Mouse (Mus musculus): ENCODE measurements around the gene Rgs6. TPM values are rescaled to one million over a fixed set of nuclear protein-coding genes. Genes with fewer than 3 reads are reported as not detected.

Gene Rgs6
- polyA plus RNA-seq, 1 experiment from 2014 or later: 1.5 TPM

GRCm38 (mm10) chr12:82747099-82747498 lies 159.0 kb downstream of the Rgs6 start:
- Histone ChIP-seq H3K9ac (ENCODE audit: low read length) (no peak overlapping the region), H3K9me3 (ENCODE audit: control insufficient read depth, low read length) (no peaks in the 10 kb centered on the region), H3K4me1 (replicated peaks; ENCODE audit: control insufficient read depth, insufficient read depth) (no peaks in the 10 kb centered on the region), H3K4me2 (replicated peaks; ENCODE audit: low read depth) (no peak overlapping the region), H3K4me3 (ENCODE audit: low read depth, low read length) (no peak overlapping the region), H3K27ac (replicated peaks) (no peak overlapping the region), H3K27me3 (ENCODE audit: control insufficient read depth, insufficient read depth, low read length) (no peaks in the 10 kb centered on the region), H3K36me3 (ENCODE audit: control insufficient read depth, insufficient read depth, low read length) (no peaks in the 10 kb centered on the region)
- no peak for TF ChIP-seq CTCF (IDR thresholded peaks at IDR 0.05; ENCODE audit: low read depth)
- TF ChIP-seq EP300 (optimal IDR thresholded peaks at IDR 0.05): no peak
- ATAC-seq (ENCODE audit: low FRiP score, low TSS enrichment) (no peak), DNase-seq (ENCODE audit: low spot score) (no peak)
- 80% methylated on average over 4 of the region's 4 CpGs for WGBS

DNA sequence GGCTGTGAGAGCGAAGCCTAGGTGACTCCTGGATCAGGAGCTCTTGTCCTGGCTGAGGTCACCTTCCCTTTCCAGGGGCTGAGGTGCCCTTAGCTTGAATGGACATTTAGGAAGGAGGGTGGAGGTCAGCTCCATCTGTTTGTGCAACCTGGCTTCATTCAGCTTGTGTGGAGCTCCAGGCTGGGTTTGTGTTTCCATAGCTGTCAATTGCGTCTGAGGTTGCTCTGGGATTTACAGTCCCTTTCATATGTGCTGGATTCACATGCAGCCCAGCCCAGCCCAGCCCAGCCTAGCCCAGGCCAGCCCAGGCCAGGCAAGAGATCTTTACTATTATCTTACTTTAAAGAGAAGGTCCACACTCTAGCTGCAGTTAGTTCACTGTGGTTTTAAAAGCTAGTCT lies 163.8 kb downstream of the Rgs6 start:
- ATAC-seq (ENCODE audit: low FRiP score, low TSS enrichment) (no peak), DNase-seq (ENCODE audit: low spot score) (no peak)
- Histone ChIP-seq H3K27ac (replicated peaks) (no peak overlapping the region), H3K4me3 (ENCODE audit: low read depth, low read length) (no peak overlapping the region), H3K9me3 (ENCODE audit: control insufficient read depth, low read length) (no peaks in the 10 kb centered on the region), H3K36me3 (ENCODE audit: control insufficient read depth, insufficient read depth, low read length) (no peaks in the 10 kb centered on the region), H3K4me2 (replicated peaks; ENCODE audit: low read depth) (no peak overlapping the region), H3K4me1 (replicated peaks; ENCODE audit: control insufficient read depth, insufficient read depth) (no peaks in the 10 kb centered on the region), H3K27me3 (ENCODE audit: control insufficient read depth, insufficient read depth, low read length) (no peaks in the 10 kb centered on the region), H3K9ac (ENCODE audit: low read length) (no peak overlapping the region)
- WGBS: 61% methylated on average over 2 of the region's 2 CpGs
- TF ChIP-seq CTCF (IDR thresholded peaks at IDR 0.05; ENCODE audit: low read depth): no peak
- TF ChIP-seq EP300 (optimal IDR thresholded peaks at IDR 0.05): no peak

- TF ChIP-seq CTCF (IDR thresholded peaks at IDR 0.05; ENCODE audit: low read depth) (no peak), EP300 (optimal IDR thresholded peaks at IDR 0.05) (no peak)
- no peaks in the 10 kb centered on the region for H3K9me3 ChIP-seq (ENCODE audit: control insufficient read depth, low read length)
- H3K4me1 ChIP-seq (replicated peaks; ENCODE audit: control insufficient read depth, insufficient read depth): no peaks in the 10 kb centered on the region
- no peaks in the 10 kb centered on the region for H3K36me3 ChIP-seq (ENCODE audit: control insufficient read depth, insufficient read depth, low read length)
- no peak overlapping the region for H3K4me3 ChIP-seq (ENCODE audit: low read depth, low read length)
- no peaks in the 10 kb centered on the region for H3K27me3 ChIP-seq (ENCODE audit: control insufficient read depth, insufficient read depth, low read length)
- 37% methylated on average over 3 of the region's 3 CpGs for WGBS
- H3K27ac ChIP-seq (replicated peaks): no peak overlapping the region
- ATAC-seq (ENCODE audit: low FRiP score, low TSS enrichment) (no peak), DNase-seq (ENCODE audit: low spot score) (no peak)
- H3K4me2 ChIP-seq (replicated peaks; ENCODE audit: low read depth): no peak overlapping the region
- no peak overlapping the region for H3K9ac ChIP-seq (ENCODE audit: low read length)
These were observed 166.4 kb downstream of the Rgs6 start for GRCm38 (mm10) chr12:82754501-82754900.

DNA sequence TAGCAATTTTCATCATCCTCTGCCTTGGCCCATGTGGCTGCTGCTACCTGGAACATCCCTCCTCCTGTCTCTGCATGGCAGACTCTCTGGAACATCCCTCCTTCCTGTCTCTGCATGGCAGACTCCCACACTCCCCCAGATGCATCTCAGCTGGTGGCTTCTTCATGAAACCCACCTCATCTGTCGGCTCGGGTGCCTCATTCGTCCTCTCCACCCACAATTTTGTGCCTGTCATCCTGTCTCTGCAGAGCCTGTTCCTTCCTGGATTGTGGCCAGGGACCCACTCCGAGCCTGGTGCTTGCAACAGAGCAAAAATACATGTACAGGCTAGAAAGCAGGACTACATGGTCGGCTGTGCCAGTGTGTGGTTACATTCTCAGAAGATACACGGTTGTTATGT lies 168.7 kb downstream of the Rgs6 start:
- H3K9me3 ChIP-seq (ENCODE audit: control insufficient read depth, low read length): no peaks in the 10 kb centered on the region
- no peak overlapping the region for H3K4me2 ChIP-seq (replicated peaks; ENCODE audit: low read depth)
- H3K4me3 ChIP-seq (ENCODE audit: low read depth, low read length): no peak overlapping the region
- H3K36me3 ChIP-seq (ENCODE audit: control insufficient read depth, insufficient read depth, low read length): no peaks in the 10 kb centered on the region
- no peak for DNase-seq (ENCODE audit: low spot score)
- no peak overlapping the region for H3K27ac ChIP-seq (replicated peaks)
- H3K27me3 ChIP-seq (ENCODE audit: control insufficient read depth, insufficient read depth, low read length): no peaks in the 10 kb centered on the region
- TF ChIP-seq EP300 (optimal IDR thresholded peaks at IDR 0.05) (no peak), CTCF (IDR thresholded peaks at IDR 0.05; ENCODE audit: low read depth) (no peak)
- H3K9ac ChIP-seq (ENCODE audit: low read length): no peak overlapping the region
- 40% methylated on average over 6 of the region's 6 CpGs for WGBS
- H3K4me1 ChIP-seq (replicated peaks; ENCODE audit: control insufficient read depth, insufficient read depth): no peaks in the 10 kb centered on the region
- no peak for ATAC-seq (ENCODE audit: low FRiP score, low TSS enrichment)

GRCm38 (mm10) chr12:82757367-82757766 lies 169.3 kb downstream of the Rgs6 start:
- 48% methylated on average over 1 of the region's 1 CpGs for WGBS

GRCm38 (mm10) chr12:82762046-82762445 lies 174.0 kb downstream of the Rgs6 start:
- no peak for DNase-seq (ENCODE audit: low spot score)
- no peak overlapping the region for H3K4me3 ChIP-seq (ENCODE audit: low read depth, low read length)
- ATAC-seq (ENCODE audit: low FRiP score, low TSS enrichment): no peak
- no peaks in the 10 kb centered on the region for H3K27me3 ChIP-seq (ENCODE audit: control insufficient read depth, insufficient read depth, low read length)
- no peaks in the 10 kb centered on the region for H3K36me3 ChIP-seq (ENCODE audit: control insufficient read depth, insufficient read depth, low read length)
- H3K4me2 ChIP-seq (replicated peaks; ENCODE audit: low read depth): no peak overlapping the region
- TF ChIP-seq EP300 (optimal IDR thresholded peaks at IDR 0.05) (no peak), CTCF (IDR thresholded peaks at IDR 0.05; ENCODE audit: low read depth) (no peak)
- 95% methylated on average over 2 of the region's 2 CpGs for WGBS
- no peak overlapping the region for H3K9ac ChIP-seq (ENCODE audit: low read length)
- H3K9me3 ChIP-seq (ENCODE audit: control insufficient read depth, low read length): no peaks in the 10 kb centered on the region
- H3K4me1 ChIP-seq (replicated peaks; ENCODE audit: control insufficient read depth, insufficient read depth): no peaks in the 10 kb centered on the region
- H3K27ac ChIP-seq (replicated peaks): no peak overlapping the region

More at GRCm38 (mm10) chr12:82757367-82757766, 169.3 kb downstream of the Rgs6 start:
- no peaks in the 10 kb centered on the region for H3K9me3 ChIP-seq (ENCODE audit: control insufficient read depth, low read length)
- H3K4me1 ChIP-seq (replicated peaks; ENCODE audit: control insufficient read depth, insufficient read depth): no peaks in the 10 kb centered on the region
- DNase-seq (ENCODE audit: low spot score) (no peak), ATAC-seq (ENCODE audit: low FRiP score, low TSS enrichment) (no peak)
- no peak overlapping the region for H3K4me2 ChIP-seq (replicated peaks; ENCODE audit: low read depth)
- H3K36me3 ChIP-seq (ENCODE audit: control insufficient read depth, insufficient read depth, low read length): no peaks in the 10 kb centered on the region
- no peak overlapping the region for H3K9ac ChIP-seq (ENCODE audit: low read length)
- no peak overlapping the region for H3K27ac ChIP-seq (replicated peaks)
- TF ChIP-seq CTCF (IDR thresholded peaks at IDR 0.05; ENCODE audit: low read depth) (no peak), EP300 (optimal IDR thresholded peaks at IDR 0.05) (no peak)
- H3K4me3 ChIP-seq (ENCODE audit: low read depth, low read length): no peak overlapping the region
- no peaks in the 10 kb centered on the region for H3K27me3 ChIP-seq (ENCODE audit: control insufficient read depth, insufficient read depth, low read length)

Data from stomach, postnatal 0 days (tissue).